Mouse (Mus musculus): ENCODE data around the gene Rbfox3. TPM values are rescaled to one million over a fixed set of nuclear protein-coding genes. Genes with fewer than 3 reads are reported as not detected.

The Rbfox3 gene
- polyA plus RNA-seq, 1 experiment from 2014 or later: 56.3 TPM

GRCm38 (mm10) chr11:118858305-118858704, 53.1 kb downstream of the Rbfox3 start:
- WGBS: 78% methylated on average over 11 of the region's 11 CpGs
- Histone ChIP-seq H3K9ac (replicated peaks; ENCODE audit: low read depth, low read length) (no peak overlapping the region), H3K27ac (ENCODE audit: low read length) (no peak overlapping the region)

GRCm38 (mm10) chr11:118851391-118851790, 60.0 kb downstream of the Rbfox3 start:
- no peak overlapping the region for H3K9ac ChIP-seq (replicated peaks; ENCODE audit: low read depth, low read length)
- H3K36me3 ChIP-seq (ENCODE audit: control insufficient read depth, insufficient read depth): no peaks in the 10 kb centered on the region
- H3K27ac ChIP-seq (ENCODE audit: low read length): no peak overlapping the region
- no peaks in the 10 kb centered on the region for H3K27me3 ChIP-seq (replicated peaks; ENCODE audit: control insufficient read depth, insufficient read depth, low read length)
- ATAC-seq: no peak
- H3K4me2 ChIP-seq (ENCODE audit: low read length): no peak overlapping the region
- peaks cover 12% of the 10 kb centered on the region; the same call in 1 of the 2 replicates for H3K4me1 ChIP-seq (replicated peaks; ENCODE audit: control insufficient read depth, insufficient read depth, low read length)
- H3K9me3 ChIP-seq (ENCODE audit: control insufficient read depth, low read length): no peaks in the 10 kb centered on the region
- WGBS: 73% methylated on average over 6 of the region's 6 CpGs
- no peak overlapping the region for H3K4me3 ChIP-seq (replicated peaks; ENCODE audit: low read length)

More at GRCm38 (mm10) chr11:118858305-118858704, 53.1 kb downstream of the Rbfox3 start:
- Histone ChIP-seq H3K4me3 (replicated peaks; ENCODE audit: low read length) (no peak overlapping the region), H3K9me3 (ENCODE audit: control insufficient read depth, low read length) (no peaks in the 10 kb centered on the region), H3K4me2 (ENCODE audit: low read length) (no peak overlapping the region), H3K4me1 (replicated peaks; ENCODE audit: control insufficient read depth, insufficient read depth, low read length) (0 out of 2 replicates have a peak, but pooled peaks cover 5% of the 10 kb centered on the region), H3K36me3 (ENCODE audit: control insufficient read depth, insufficient read depth) (no peaks in the 10 kb centered on the region), H3K27me3 (replicated peaks; ENCODE audit: control insufficient read depth, insufficient read depth, low read length) (no peaks in the 10 kb centered on the region)
- no peak for ATAC-seq

GRCm38 (mm10) chr11:118847986-118848385, 63.4 kb downstream of the Rbfox3 start:
- Histone ChIP-seq H3K4me3 (replicated peaks; ENCODE audit: low read length) (no peak overlapping the region), H3K27ac (ENCODE audit: low read length) (no peak overlapping the region), H3K9ac (replicated peaks; ENCODE audit: low read depth, low read length) (no peak overlapping the region), H3K4me2 (ENCODE audit: low read length) (no peak overlapping the region), H3K36me3 (ENCODE audit: control insufficient read depth, insufficient read depth) (no peaks in the 10 kb centered on the region), H3K27me3 (replicated peaks; ENCODE audit: control insufficient read depth, insufficient read depth, low read length) (no peaks in the 10 kb centered on the region), H3K9me3 (ENCODE audit: control insufficient read depth, low read length) (no peaks in the 10 kb centered on the region), H3K4me1 (replicated peaks; ENCODE audit: control insufficient read depth, insufficient read depth, low read length) (peaks cover 12% of the 10 kb centered on the region; the same call in 1 of the 2 replicates)
- WGBS: 71% methylated on average over 7 of the region's 7 CpGs
- ATAC-seq: no peak

GRCm38 (mm10) chr11:118840992-118841391, 70.4 kb downstream of the Rbfox3 start:
- WGBS: 73% methylated on average over 5 of the region's 5 CpGs
- Histone ChIP-seq H3K9ac (replicated peaks; ENCODE audit: low read depth, low read length) (no peak overlapping the region), H3K4me3 (replicated peaks; ENCODE audit: low read length) (no peak overlapping the region), H3K4me1 (replicated peaks; ENCODE audit: control insufficient read depth, insufficient read depth, low read length) (peaks cover 6% of the 10 kb centered on the region; the same call in 1 of the 2 replicates), H3K27me3 (replicated peaks; ENCODE audit: control insufficient read depth, insufficient read depth, low read length) (no peaks in the 10 kb centered on the region), H3K4me2 (ENCODE audit: low read length) (no peak overlapping the region), H3K36me3 (ENCODE audit: control insufficient read depth, insufficient read depth) (no peaks in the 10 kb centered on the region), H3K9me3 (ENCODE audit: control insufficient read depth, low read length) (no peaks in the 10 kb centered on the region), H3K27ac (ENCODE audit: low read length) (no peak overlapping the region)
- ATAC-seq: no peak

- 58% methylated on average over 4 of the region's 4 CpGs for WGBS
- Histone ChIP-seq H3K4me3 (replicated peaks; ENCODE audit: low read length) (no peak overlapping the region), H3K9ac (replicated peaks; ENCODE audit: low read depth, low read length) (no peak overlapping the region), H3K9me3 (ENCODE audit: control insufficient read depth, low read length) (no peaks in the 10 kb centered on the region), H3K27me3 (replicated peaks; ENCODE audit: control insufficient read depth, insufficient read depth, low read length) (no peaks in the 10 kb centered on the region), H3K27ac (ENCODE audit: low read length) (no peak overlapping the region), H3K4me1 (replicated peaks; ENCODE audit: control insufficient read depth, insufficient read depth, low read length) (peaks cover 6% of the 10 kb centered on the region; the same call in 1 of the 2 replicates), H3K4me2 (ENCODE audit: low read length) (no peak overlapping the region), H3K36me3 (ENCODE audit: control insufficient read depth, insufficient read depth) (no peaks in the 10 kb centered on the region)
- ATAC-seq: no peak
Measured at GRCm38 (mm10) chr11:118838167-118838566, 73.2 kb downstream of the Rbfox3 start.

- no peak overlapping the region for H3K4me3 ChIP-seq (replicated peaks; ENCODE audit: low read length)
- H3K9me3 ChIP-seq (ENCODE audit: control insufficient read depth, low read length): no peaks in the 10 kb centered on the region
- no peak overlapping the region for H3K9ac ChIP-seq (replicated peaks; ENCODE audit: low read depth, low read length)
- no peak for ATAC-seq
- H3K27ac ChIP-seq (ENCODE audit: low read length): no peak overlapping the region
- no peaks in the 10 kb centered on the region for H3K27me3 ChIP-seq (replicated peaks; ENCODE audit: control insufficient read depth, insufficient read depth, low read length)
- H3K36me3 ChIP-seq (ENCODE audit: control insufficient read depth, insufficient read depth): no peaks in the 10 kb centered on the region
- H3K4me1 ChIP-seq (replicated peaks; ENCODE audit: control insufficient read depth, insufficient read depth, low read length): peaks cover 9% of the 10 kb centered on the region; the same call in 1 of the 2 replicates
- 52% methylated on average over 4 of the region's 4 CpGs for WGBS
- H3K4me2 ChIP-seq (ENCODE audit: low read length): no peak overlapping the region
Measured at GRCm38 (mm10) chr11:118836889-118837288, 74.5 kb downstream of the Rbfox3 start.

- Histone ChIP-seq H3K4me2 (ENCODE audit: low read length) (no peak overlapping the region), H3K27ac (ENCODE audit: low read length) (no peak overlapping the region), H3K4me3 (replicated peaks; ENCODE audit: low read length) (no peak overlapping the region), H3K9ac (replicated peaks; ENCODE audit: low read depth, low read length) (no peak overlapping the region), H3K27me3 (replicated peaks; ENCODE audit: control insufficient read depth, insufficient read depth, low read length) (no peaks in the 10 kb centered on the region), H3K36me3 (ENCODE audit: control insufficient read depth, insufficient read depth) (no peaks in the 10 kb centered on the region), H3K4me1 (replicated peaks; ENCODE audit: control insufficient read depth, insufficient read depth, low read length) (peaks cover 13% of the 10 kb centered on the region; the same call in 1 of the 2 replicates), H3K9me3 (ENCODE audit: control insufficient read depth, low read length) (no peaks in the 10 kb centered on the region)
- 83% methylated on average over 10 of the region's 10 CpGs for WGBS
- ATAC-seq: no peak
Measured at GRCm38 (mm10) chr11:118832793-118833481, 78.5 kb downstream of the Rbfox3 start.

GRCm38 (mm10) chr11:118831730-118832129, 79.7 kb downstream of the Rbfox3 start:
- H3K36me3 ChIP-seq (ENCODE audit: control insufficient read depth, insufficient read depth): no peaks in the 10 kb centered on the region
- no peak overlapping the region for H3K27ac ChIP-seq (ENCODE audit: low read length)
- H3K4me2 ChIP-seq (ENCODE audit: low read length): no peak overlapping the region
- 62% methylated on average over 7 of the region's 7 CpGs for WGBS
- H3K9ac ChIP-seq (replicated peaks; ENCODE audit: low read depth, low read length): no peak overlapping the region
- H3K4me1 ChIP-seq (replicated peaks; ENCODE audit: control insufficient read depth, insufficient read depth, low read length): peaks cover 8% of the 10 kb centered on the region; the same call in 1 of the 2 replicates
- H3K4me3 ChIP-seq (replicated peaks; ENCODE audit: low read length): no peak overlapping the region
- H3K27me3 ChIP-seq (replicated peaks; ENCODE audit: control insufficient read depth, insufficient read depth, low read length): no peaks in the 10 kb centered on the region
- no peaks in the 10 kb centered on the region for H3K9me3 ChIP-seq (ENCODE audit: control insufficient read depth, low read length)
- ATAC-seq: no peak

GRCm38 (mm10) chr11:118825280-118826094, 85.9 kb downstream of the Rbfox3 start:
- H3K9ac ChIP-seq (replicated peaks; ENCODE audit: low read depth, low read length): no peak overlapping the region
- H3K4me2 ChIP-seq (ENCODE audit: low read length): no peak overlapping the region
- WGBS: 58% methylated on average over 25 of the region's 25 CpGs
- no peaks in the 10 kb centered on the region for H3K9me3 ChIP-seq (ENCODE audit: control insufficient read depth, low read length)
- no peak for ATAC-seq
- no peaks in the 10 kb centered on the region for H3K27me3 ChIP-seq (replicated peaks; ENCODE audit: control insufficient read depth, insufficient read depth, low read length)
- H3K4me3 ChIP-seq (replicated peaks; ENCODE audit: low read length): no peak overlapping the region
- H3K4me1 ChIP-seq (replicated peaks; ENCODE audit: control insufficient read depth, insufficient read depth, low read length): peaks cover 7% of the 10 kb centered on the region; the same call in 1 of the 2 replicates
- no peak overlapping the region for H3K27ac ChIP-seq (ENCODE audit: low read length)
- no peaks in the 10 kb centered on the region for H3K36me3 ChIP-seq (ENCODE audit: control insufficient read depth, insufficient read depth)
